ENCODE assay signal across 13 mouse cellular contexts in the genomic region with DNA sequence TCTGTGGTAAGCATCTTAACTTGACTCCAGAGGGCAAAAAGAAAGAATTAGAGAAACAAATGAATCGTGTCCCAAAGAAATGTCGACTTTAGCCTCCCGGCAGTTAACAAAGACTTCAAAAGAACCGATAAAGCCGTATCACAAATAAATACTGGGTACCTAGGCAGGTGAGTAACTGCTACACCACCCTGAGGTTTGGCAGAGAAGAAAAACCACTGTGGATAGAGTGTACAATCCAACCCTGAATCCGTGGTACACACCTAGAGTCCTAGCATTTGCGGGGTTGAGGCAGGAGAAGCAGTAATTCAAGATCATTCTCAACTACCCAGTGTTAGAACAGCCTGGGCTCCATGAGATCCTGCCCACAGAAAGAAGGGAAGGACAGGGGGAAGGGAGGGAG. TPM values are rescaled to one million over a fixed set of nuclear protein-coding genes. Genes with fewer than 3 reads are reported as not detected.
A peak's percentile ranks its signal among the peaks of the same experiment; 100 is the strongest.
DNase-seq lines count a peak whose midpoint lies in the region; ATAC-seq and TF ChIP-seq lines count a peak whose summit lies in the region.
"Had no signal": no experiment of that assay in that cellular context is flagged by ENCODE, and none has a peak within 500 bp of the region (broad histone marks: within the 10 kb centered on the region; RNA-seq: fewer than 3 reads in every experiment).

No protein-coding gene starts in this region.

- no peak for TF ChIP-seq CTCF in bone marrow, adult 2 months (IDR thresholded peaks at IDR 0.05; ENCODE audit: control insufficient read depth, insufficient read depth, low read length)
- TF ChIP-seq CTCF in bone marrow macrophage, adult 2 months (IDR thresholded peaks at IDR 0.05; ENCODE audit: low read depth, low read length): no peak

- no peak for DNase-seq in kidney, postnatal 14 days
- DNase-seq in left cerebral cortex, postnatal 36 days (ENCODE audit: low spot score in 2 of 2): no peak
- DNase-seq: heart, adult 2 months; right cerebral cortex, postnatal 25 days had no signal

- peak overlapping the region; percentile 19; the same call in 1 of the 2 replicates for H3K4me3 ChIP-seq in kidney, embryonic 16.5 days (ENCODE audit: low read length)
- peak overlapping the region; percentile 50 for H3K4me3 ChIP-seq in bone marrow, adult 2 months (replicated peaks; ENCODE audit: control insufficient read depth, low read depth, low read length)
- peak overlapping the region; percentile 79 for H3K4me3 ChIP-seq in bone marrow macrophage, adult 2 months (ENCODE audit: insufficient read depth, low read length)
- peak overlapping the region; percentile 24; the same call in 1 of the 2 replicates for H3K4me3 ChIP-seq in liver, embryonic 16.5 days (ENCODE audit: low read depth, low read length)
- H3K4me3 ChIP-seq in forebrain, embryonic 13.5 days: no peak overlapping the region
- H3K4me3 ChIP-seq: heart, adult 2 months had no signal

- intact Hi-C loops in left cerebral cortex, postnatal 36 days (cut with DNase I): loop anchor here (2.0 kb wide), 1 partner anchor 51 kb away; the partner anchor contains the start of gene Axdnd1

- ATAC-seq in kidney, embryonic 16.5 days (ENCODE audit: low FRiP score, low TSS enrichment): no peak
- no peak for ATAC-seq in liver, embryonic 16.5 days (ENCODE audit: low read depth)
- ATAC-seq in forebrain, embryonic 13.5 days: no peak
- ATAC-seq: Patski had no signal

- 85% methylated on average over 7 of the region's 7 CpGs for WGBS in kidney, embryonic 16.5 days
- WGBS in bone marrow, adult 2 months: 50% methylated on average over 7 of the region's 7 CpGs
- 61% methylated on average over 7 of the region's 7 CpGs for WGBS in liver, embryonic 16.5 days (ENCODE audit: insufficient replicate concordance)
- 86% methylated on average over 7 of the region's 7 CpGs for WGBS in forebrain, embryonic 13.5 days

- H3K9ac ChIP-seq in kidney, embryonic 16.5 days (replicated peaks; ENCODE audit: low read length): 0 out of 2 replicates have a peak overlapping the region, but pooled peaks have one; percentile 51
- H3K9ac ChIP-seq in liver, embryonic 16.5 days (ENCODE audit: low read depth, low read length): no peak overlapping the region
- no peak overlapping the region for H3K9ac ChIP-seq in forebrain, embryonic 13.5 days
- H3K9ac ChIP-seq: embryonic facial prominence, embryonic 13.5 days; forebrain, embryonic 12.5 days had no signal

- peak overlapping the region; percentile 72 for H3K4me2 ChIP-seq in kidney, embryonic 16.5 days (replicated peaks; ENCODE audit: low read depth, low read length)
- H3K4me2 ChIP-seq in liver, embryonic 16.5 days (ENCODE audit: low read depth, low read length): peak overlapping the region; percentile 60
- H3K4me2 ChIP-seq in forebrain, embryonic 13.5 days: no peak overlapping the region

- peaks cover 18% of the 10 kb centered on the region for H3K4me1 ChIP-seq in kidney, embryonic 16.5 days (ENCODE audit: insufficient read depth, low read length)
- H3K4me1 ChIP-seq in bone marrow, adult 2 months (ENCODE audit: control insufficient read depth, insufficient read depth, low read length): peaks cover 4% of the 10 kb centered on the region; the same call in 1 of the 2 replicates
- peaks cover 32% of the 10 kb centered on the region for H3K4me1 ChIP-seq in bone marrow macrophage, adult 2 months (ENCODE audit: control insufficient read depth, insufficient read depth, low read length)
- peaks cover 4% of the 10 kb centered on the region for H3K4me1 ChIP-seq in liver, embryonic 16.5 days (ENCODE audit: control insufficient read depth, low read depth, low read length)
- H3K4me1 ChIP-seq in forebrain, embryonic 13.5 days: peaks cover 7% of the 10 kb centered on the region; the same call in 1 of the 2 replicates

- peaks cover 7% of the 10 kb centered on the region for H3K36me3 ChIP-seq in kidney, embryonic 16.5 days (ENCODE audit: insufficient read depth, low read length)
- no peaks in the 10 kb centered on the region for H3K36me3 ChIP-seq in liver, embryonic 16.5 days (ENCODE audit: control insufficient read depth, insufficient read depth)
- H3K36me3 ChIP-seq in forebrain, embryonic 13.5 days (ENCODE audit: poor library complexity, severe bottlenecking): 0 out of 2 replicates have a peak, but pooled peaks cover 6% of the 10 kb centered on the region

- H3K9me3 ChIP-seq in kidney, embryonic 16.5 days (ENCODE audit: low read length): peaks cover 5% of the 10 kb centered on the region
- no peaks in the 10 kb centered on the region for H3K9me3 ChIP-seq in liver, embryonic 16.5 days (replicated peaks; ENCODE audit: control insufficient read depth, low read length)
- H3K9me3 ChIP-seq in forebrain, embryonic 13.5 days (replicated peaks): peaks cover 11% of the 10 kb centered on the region

- H3K27me3 ChIP-seq in kidney, embryonic 16.5 days (ENCODE audit: insufficient read depth, low read length): no peaks in the 10 kb centered on the region
- H3K27me3 ChIP-seq in liver, embryonic 16.5 days (ENCODE audit: control insufficient read depth, insufficient read depth, low read depth, low read length): peaks cover 4% of the 10 kb centered on the region; the same call in 1 of the 2 replicates
- H3K27me3 ChIP-seq in forebrain, embryonic 13.5 days: no peaks in the 10 kb centered on the region
- H3K27me3 ChIP-seq: CH12.LX; embryonic facial prominence, embryonic 13.5 days; Patski had no signal

- H3K27ac ChIP-seq in kidney, embryonic 16.5 days (ENCODE audit: low read length): peak overlapping the region; percentile 34; the same call in 1 of the 2 replicates
- H3K27ac ChIP-seq in bone marrow, adult 2 months (ENCODE audit: control insufficient read depth, insufficient read depth, low read depth, low read length, poor library complexity): peak overlapping the region; percentile 74; the same call in 1 of the 2 replicates
- H3K27ac ChIP-seq in bone marrow macrophage, adult 2 months (ENCODE audit: insufficient read depth, low read depth, low read length): peak overlapping the region; percentile 99
- H3K27ac ChIP-seq in liver, embryonic 16.5 days (ENCODE audit: low read length): peak overlapping the region; percentile 60
- H3K27ac ChIP-seq in forebrain, embryonic 13.5 days: no peak overlapping the region
- H3K27ac ChIP-seq: embryonic facial prominence, embryonic 13.5 days; forebrain, embryonic 12.5 days had no signal

- no peak for TF ChIP-seq POLR2A in bone marrow, adult 2 months (IDR thresholded peaks at IDR 0.05; ENCODE audit: borderline replicate concordance, control insufficient read depth, low read depth, low read length)
- TF ChIP-seq POLR2A in bone marrow macrophage, adult 2 months (IDR thresholded peaks at IDR 0.05; ENCODE audit: borderline replicate concordance, low read depth, low read length): no peak

RNA-seq across cellular contexts. Expression of gene Soat1, which starts 2.2 kb away (rescaled TPM):
- 44.9 and 46.1 TPM in 2 replicates for polyA plus RNA-seq in kidney, embryonic 16.5 days (2015; fragmentation: Nextera tagmentation; extraction: Ambion mirVana)
- 4.2 and 14.6 TPM in 2 replicates for polyA plus RNA-seq in bone marrow, adult 2 months (2011; ENCODE audit: insufficient read depth, insufficient read length, low replicate concordance, missing spikeins)
- polyA plus RNA-seq in bone marrow macrophage, adult 2 months (2012; ENCODE audit: insufficient read depth, insufficient read length, missing spikeins): 294 and 305 TPM in 2 replicates
- 25.4 and 26.1 TPM in 2 replicates for polyA plus RNA-seq in liver, embryonic 16.5 days (2015; fragmentation: Nextera tagmentation; extraction: Ambion mirVana)
- 16.0 and 18.1 TPM in 2 replicates for polyA plus RNA-seq in forebrain, embryonic 13.5 days (2015; fragmentation: Nextera tagmentation; extraction: Ambion mirVana)
- total RNA-seq in left cerebral cortex, postnatal 36 days (2021): 10 to 100 TPM; 32.3 to 47.6 TPM

RNA-seq across cellular contexts. Expression of gene Axdnd1, which starts 51.0 kb away (rescaled TPM):
- 0.30 and 0.36 TPM in 2 replicates for polyA plus RNA-seq in kidney, embryonic 16.5 days (2015; fragmentation: Nextera tagmentation; extraction: Ambion mirVana)
- 0.56 and 1.6 TPM in 2 replicates for polyA plus RNA-seq in bone marrow, adult 2 months (2011; ENCODE audit: insufficient read depth, insufficient read length, low replicate concordance, missing spikeins)
- polyA plus RNA-seq in bone marrow macrophage, adult 2 months (2012; ENCODE audit: insufficient read depth, insufficient read length, missing spikeins): 1.8 and 3.0 TPM in 2 replicates
- 0.08 and 0.21 TPM in 2 replicates for polyA plus RNA-seq in liver, embryonic 16.5 days (2015; fragmentation: Nextera tagmentation; extraction: Ambion mirVana)
- polyA plus RNA-seq in forebrain, embryonic 13.5 days (2015; fragmentation: Nextera tagmentation; extraction: Ambion mirVana): 0.30 and 0.33 TPM in 2 replicates
- total RNA-seq in left cerebral cortex, postnatal 36 days (2021): under 1 TPM; 0.41 to 0.86 TPM
- total RNA-seq: CH12.LX; heart, adult 2 months had no signal
- polyA plus RNA-seq: heart, adult 2 months had no signal

RNA-seq across cellular contexts. Expression of gene Gm10031, which starts 51.9 kb away (rescaled TPM):
- 0.35 and 1.3 TPM in 2 replicates for polyA plus RNA-seq in kidney, embryonic 16.5 days (2015; fragmentation: Nextera tagmentation; extraction: Ambion mirVana)
- polyA plus RNA-seq in bone marrow, adult 2 months (2011; ENCODE audit: insufficient read depth, insufficient read length, low replicate concordance, missing spikeins): 1.2 and 2.5 TPM in 2 replicates
- polyA plus RNA-seq in bone marrow macrophage, adult 2 months (2012; ENCODE audit: insufficient read depth, insufficient read length, missing spikeins): 7.5 and 10.8 TPM in 2 replicates
- 0.14 and 0.22 TPM in 2 replicates for polyA plus RNA-seq in liver, embryonic 16.5 days (2015; fragmentation: Nextera tagmentation; extraction: Ambion mirVana)
- 0.71 and 0.75 TPM in 2 replicates for polyA plus RNA-seq in forebrain, embryonic 13.5 days (2015; fragmentation: Nextera tagmentation; extraction: Ambion mirVana)
- total RNA-seq in left cerebral cortex, postnatal 36 days (2021): 10 to 100 TPM; 42.9 to 43.3 TPM
